Mouse (Mus musculus) bone marrow, adult 2 months (tissue): Measurements from ENCODE around the gene Acot11. TPM values are rescaled to one million over a fixed set of nuclear protein-coding genes. Genes with fewer than 3 reads are reported as not detected.
A peak's percentile ranks its signal among the peaks of the same experiment; 100 is the strongest.

ENCODE experiments used
- H3K27ac ChIP-seq: fragments of 200-500 bp; 2 replicates; pipeline ENCODE4 v1.5.1; 2012; ENCODE audit warnings: low read depth, mild to moderate bottlenecking, control low read depth, inconsistent platforms, low read length; ENCODE audit not compliant: control insufficient read depth, poor library complexity, insufficient read depth
- H3K4me1 ChIP-seq: fragments of 200-500 bp; 2 replicates; pipeline ENCODE4 v1.6.1; 2011; ENCODE audit warnings: low read length; ENCODE audit not compliant: control insufficient read depth, insufficient read depth
- H3K4me3 ChIP-seq: fragments of 200-500 bp; replicated peaks from 2 replicates; pipeline ENCODE3; 2011; ENCODE audit warnings: mild to moderate bottlenecking, low read depth, low read length, control low read depth; ENCODE audit not compliant: control insufficient read depth
- CTCF ChIP-seq: fragments of 200-500 bp; IDR thresholded peaks from 2 replicates; pipeline ENCODE4 v1.5.1; 2011; ENCODE audit warnings: low read length, control low read depth; ENCODE audit not compliant: control insufficient read depth, insufficient read depth
- POLR2A ChIP-seq: fragments of 200-500 bp; IDR thresholded peaks from 2 replicates; pipeline ENCODE4 v1.6.1; 2011; ENCODE audit warnings: low read depth, mild to moderate bottlenecking, control low read depth, low read length, borderline replicate concordance; ENCODE audit not compliant: control insufficient read depth
- WGBS: fragments of 180-500 bp; shearing (Covaris S2); methylation state at CpG from one replicate; pipeline ENCODE4 v1.1.7; 2018; 5-methylcytosine and 5-hydroxymethylcytosine counted together
- polyA plus RNA-seq: library from polyadenylated mRNA; stranded (reverse); fragments of >200 nt; gene quantifications from 2 replicates; pipeline ENCODE4 v1.2.4, GENCODE M21; 2011; ENCODE audit warnings: low replicate concordance; ENCODE audit not compliant: missing spikeins, insufficient read depth, insufficient read length

Acot11 gene
- 1.7 and 4.4 TPM in 2 replicates for polyA plus RNA-seq

GRCm38 (mm10) chr4:106804910-106805274, at the start of gene Acot11:
Gene Acot11, minus strand, starts transcription at chr4:106804998.
- WGBS = 4% methylated on average over 23 of the region's 23 CpGs
- H3K27ac ChIP-seq = peak within 1 kb of the TSS; percentile 14
- no peak for TF ChIP-seq CTCF
- TF ChIP-seq POLR2A = peak; percentile 51; the same call in 1 of the 2 replicates
- no peaks in the 10 kb centered on the region for H3K4me1 ChIP-seq
- H3K4me3 ChIP-seq = peak within 1 kb of the TSS; percentile 73

GRCm38 (mm10) chr4:106848290-106849092, 43.7 kb upstream of the Acot11 start:
- H3K4me1 ChIP-seq = no peaks in the 10 kb centered on the region; the same call in 1 of the 2 replicates
- H3K4me3 ChIP-seq = no peak overlapping the region
- TF ChIP-seq POLR2A = no peak
- TF ChIP-seq CTCF = no peak
- no peak overlapping the region for H3K27ac ChIP-seq
- whole genome bisulfite sequencing = 63% methylated on average over 12 of the region's 12 CpGs

GRCm38 (mm10) chr4:106847591-106848289, 42.9 kb upstream of the Acot11 start:
- no peak for TF ChIP-seq CTCF
- TF ChIP-seq POLR2A = no peak
- no peak overlapping the region for H3K27ac ChIP-seq
- H3K4me3 ChIP-seq = no peak overlapping the region
- H3K4me1 ChIP-seq = no peaks in the 10 kb centered on the region; the same call in 1 of the 2 replicates
- WGBS = 36% methylated on average over 9 of the region's 9 CpGs

GRCm38 (mm10) chr4:106842561-106842960, 37.8 kb upstream of the Acot11 start:
- TF ChIP-seq CTCF = no peak
- Histone ChIP-seq H3K27ac (no peak overlapping the region), H3K4me1 (no peaks in the 10 kb centered on the region), H3K4me3 (no peak overlapping the region)
- 63% methylated on average over 8 of the region's 8 CpGs for WGBS

GRCm38 (mm10) chr4:106841856-106842255, 37.1 kb upstream of the Acot11 start:
- no peak for TF ChIP-seq CTCF
- no peak for TF ChIP-seq POLR2A
- WGBS = 51% methylated on average over 7 of the region's 7 CpGs
- Histone ChIP-seq H3K4me1 (no peaks in the 10 kb centered on the region), H3K4me3 (no peak overlapping the region), H3K27ac (no peak overlapping the region)

- Histone ChIP-seq H3K4me1 (no peaks in the 10 kb centered on the region), H3K27ac (no peak overlapping the region), H3K4me3 (no peak overlapping the region)
- WGBS = 29% methylated on average over 7 of the region's 7 CpGs
- TF ChIP-seq POLR2A (no peak), CTCF (no peak)
These were observed 36.5 kb upstream of the Acot11 start for GRCm38 (mm10) chr4:106841303-106841702.

- H3K4me1 ChIP-seq = no peaks in the 10 kb centered on the region
- H3K27ac ChIP-seq = no peak overlapping the region
- H3K4me3 ChIP-seq = peak overlapping the region; percentile 68
- TF ChIP-seq CTCF (no peak), POLR2A (no peak)
- WGBS = 59% methylated on average over 6 of the region's 6 CpGs
These were observed 35.9 kb upstream of the Acot11 start for GRCm38 (mm10) chr4:106840651-106841145.

GRCm38 (mm10) chr4:106839964-106840611, 35.3 kb upstream of the Acot11 start:
- H3K4me1 ChIP-seq = no peaks in the 10 kb centered on the region
- 1% methylated on average over 45 of the region's 51 CpGs for WGBS

More at GRCm38 (mm10) chr4:106839964-106840611, 35.3 kb upstream of the Acot11 start:
- peak overlapping the region; percentile 70 for H3K4me3 ChIP-seq
- H3K27ac ChIP-seq = peak overlapping the region; percentile 44; the same call in 1 of the 2 replicates
- TF ChIP-seq CTCF (no peak), POLR2A (no peak; the same call in 1 of the 2 replicates)
